Mouse (Mus musculus): Measurements from ENCODE around the gene Vmn1r174. TPM values are rescaled to one million over a fixed set of nuclear protein-coding genes. Genes with fewer than 3 reads are reported as not detected.
"Not testable (repeated sequence)": the region's sequence is repeated elsewhere in the genome, so short reads cannot be mapped to it uniquely, and the experiment has no call there.

The Vmn1r174 gene
- not detected in 2 replicates for polyA plus RNA-seq (2012; rRNA removed)
- not detected in 2 replicates for polyA plus RNA-seq (2014; fragmentation: Nextera tagmentation; extraction: Ambion mirVana)

- not testable (repeated sequence) for DNase-seq (ENCODE audit: low spot score); H3K4me1 ChIP-seq (ENCODE audit: control insufficient read depth, insufficient read depth, low read length); H3K9ac ChIP-seq (ENCODE audit: low read depth, low read length, severe bottlenecking); H3K4me3 ChIP-seq (replicated peaks; ENCODE audit: low read length); ATAC-seq (ENCODE audit: low FRiP score, low read depth); H3K36me3 ChIP-seq (ENCODE audit: control insufficient read depth, insufficient read depth, low read length); H3K27ac ChIP-seq (replicated peaks; ENCODE audit: low read depth, low read length); H3K9me3 ChIP-seq (ENCODE audit: control insufficient read depth, low read length); H3K27me3 ChIP-seq (ENCODE audit: control insufficient read depth, insufficient read depth, low read length); H3K4me2 ChIP-seq (replicated peaks; ENCODE audit: low read depth, low read length, severe bottlenecking)
- WGBS = 50% methylated on average over 1 of the region's 1 CpGs
These were observed at the start of gene Vmn1r174 for GRCm38 (mm10) chr7:23751970-23752369. Vmn1r174 (plus strand) TSS chr7:23752270.

GRCm38 (mm10) chr7:23784526-23784925, 32.5 kb downstream of the Vmn1r174 start:
- Histone ChIP-seq H3K4me1 (ENCODE audit: control insufficient read depth, insufficient read depth, low read length) (no peaks in the 10 kb centered on the region), H3K9ac (ENCODE audit: low read depth, low read length, severe bottlenecking) (no peak overlapping the region), H3K36me3 (ENCODE audit: control insufficient read depth, insufficient read depth, low read length) (no peaks in the 10 kb centered on the region), H3K4me2 (replicated peaks; ENCODE audit: low read depth, low read length, severe bottlenecking) (no peak overlapping the region), H3K4me3 (replicated peaks; ENCODE audit: low read length) (no peak overlapping the region), H3K27ac (replicated peaks; ENCODE audit: low read depth, low read length) (no peak overlapping the region), H3K9me3 (ENCODE audit: control insufficient read depth, low read length) (peaks cover 24% of the 10 kb centered on the region), H3K27me3 (ENCODE audit: control insufficient read depth, insufficient read depth, low read length) (no peaks in the 10 kb centered on the region)
- ATAC-seq (ENCODE audit: low FRiP score, low read depth) (no peak), DNase-seq (ENCODE audit: low spot score) (no peak)
- no peak for TF ChIP-seq POLR2A (IDR thresholded peaks at IDR 0.05; ENCODE audit: borderline replicate concordance, extremely low read depth, insufficient read depth, insufficient read length)
- WGBS = 69% methylated on average over 6 of the region's 6 CpGs

DNA sequence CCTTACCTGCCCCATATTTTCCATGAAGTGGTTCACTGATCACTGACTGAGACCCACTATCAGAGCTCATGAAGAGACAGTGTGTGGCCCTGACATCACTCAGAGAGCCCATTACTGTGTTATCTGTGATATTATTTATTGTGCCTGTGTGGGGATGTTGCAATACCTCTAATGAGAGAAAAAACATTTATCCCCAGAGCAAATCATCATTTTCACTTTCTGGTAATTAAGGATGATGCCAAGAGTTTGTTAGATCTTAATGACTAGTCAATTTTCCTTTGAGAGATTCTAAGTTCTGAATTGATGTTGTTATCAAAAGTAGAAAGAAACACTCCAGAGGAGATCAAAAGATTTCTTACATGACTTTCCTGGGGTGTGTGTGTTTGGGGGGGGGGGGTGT, 58.5 kb downstream of the Vmn1r174 start, which contains the start of gene Vmn1r175:
Vmn1r175 (minus strand) TSS at position 101 of the 400 bp plus-strand sequence.
- not testable (repeated sequence) for H3K4me2 ChIP-seq (replicated peaks; ENCODE audit: low read depth, low read length, severe bottlenecking); H3K36me3 ChIP-seq (ENCODE audit: control insufficient read depth, insufficient read depth, low read length); H3K9me3 ChIP-seq (ENCODE audit: control insufficient read depth, low read length); H3K9ac ChIP-seq (ENCODE audit: low read depth, low read length, severe bottlenecking); DNase-seq (ENCODE audit: low spot score); ATAC-seq (ENCODE audit: low FRiP score, low read depth); H3K4me1 ChIP-seq (ENCODE audit: control insufficient read depth, insufficient read depth, low read length); H3K4me3 ChIP-seq (replicated peaks; ENCODE audit: low read length); H3K27me3 ChIP-seq (ENCODE audit: control insufficient read depth, insufficient read depth, low read length); H3K27ac ChIP-seq (replicated peaks; ENCODE audit: low read depth, low read length)

Other genes with a start within 250 kb of the Vmn1r174 start
- gene Vmn1r167, start 245.1 kb upstream of the Vmn1r174 start, polyA plus RNA-seq (2012; rRNA removed) = not detected in 2 replicates
- not detected in 2 replicates for gene Vmn1r167, start 245.1 kb upstream of the Vmn1r174 start, polyA plus RNA-seq (2014; fragmentation: Nextera tagmentation; extraction: Ambion mirVana)
- gene Vmn1r168, start 212.5 kb upstream of the Vmn1r174 start, polyA plus RNA-seq (2012; rRNA removed) = not detected in 2 replicates
- not detected in 2 replicates for gene Vmn1r168, start 212.5 kb upstream of the Vmn1r174 start, polyA plus RNA-seq (2014; fragmentation: Nextera tagmentation; extraction: Ambion mirVana)
- not detected in 2 replicates for gene Vmn1r169, start 176.7 kb upstream of the Vmn1r174 start, polyA plus RNA-seq (2012; rRNA removed)
- gene Vmn1r169, start 176.7 kb upstream of the Vmn1r174 start, polyA plus RNA-seq (2014; fragmentation: Nextera tagmentation; extraction: Ambion mirVana) = not detected in 2 replicates
- not detected in 2 replicates for gene Vmn1r170, start 146.1 kb upstream of the Vmn1r174 start, polyA plus RNA-seq (2012; rRNA removed)
- not detected in 2 replicates for gene Vmn1r170, start 146.1 kb upstream of the Vmn1r174 start, polyA plus RNA-seq (2014; fragmentation: Nextera tagmentation; extraction: Ambion mirVana)
- not detected in 2 replicates for gene Vmn1r171, start 121.5 kb upstream of the Vmn1r174 start, polyA plus RNA-seq (2012; rRNA removed)
- not detected in 2 replicates for gene Vmn1r171, start 121.5 kb upstream of the Vmn1r174 start, polyA plus RNA-seq (2014; fragmentation: Nextera tagmentation; extraction: Ambion mirVana)
- gene Vmn1r172, start 94.0 kb upstream of the Vmn1r174 start, polyA plus RNA-seq (2012; rRNA removed) = not detected in 2 replicates
- not detected in 2 replicates for gene Vmn1r172, start 94.0 kb upstream of the Vmn1r174 start, polyA plus RNA-seq (2014; fragmentation: Nextera tagmentation; extraction: Ambion mirVana)
- gene Vmn1r173, start 51.6 kb upstream of the Vmn1r174 start, polyA plus RNA-seq (2012; rRNA removed) = not detected in 2 replicates
- not detected in 2 replicates for gene Vmn1r173, start 51.6 kb upstream of the Vmn1r174 start, polyA plus RNA-seq (2014; fragmentation: Nextera tagmentation; extraction: Ambion mirVana)
- not detected in 2 replicates for gene Vmn1r175, start 58.4 kb downstream of the Vmn1r174 start, polyA plus RNA-seq (2012; rRNA removed)
- not detected in 2 replicates for gene Vmn1r175, start 58.4 kb downstream of the Vmn1r174 start, polyA plus RNA-seq (2014; fragmentation: Nextera tagmentation; extraction: Ambion mirVana)
- gene Vmn1r176, start 85.1 kb downstream of the Vmn1r174 start, polyA plus RNA-seq (2012; rRNA removed) = not detected in 2 replicates
- not detected in 2 replicates for gene Vmn1r176, start 85.1 kb downstream of the Vmn1r174 start, polyA plus RNA-seq (2014; fragmentation: Nextera tagmentation; extraction: Ambion mirVana)
- gene Vmn1r177, start 114.2 kb downstream of the Vmn1r174 start, polyA plus RNA-seq (2012; rRNA removed) = not detected in 2 replicates
- gene Vmn1r177, start 114.2 kb downstream of the Vmn1r174 start, polyA plus RNA-seq (2014; fragmentation: Nextera tagmentation; extraction: Ambion mirVana) = not detected in 2 replicates
- gene Vmn1r178, start 139.7 kb downstream of the Vmn1r174 start, polyA plus RNA-seq (2012; rRNA removed) = not detected in 2 replicates
- not detected in 2 replicates for gene Vmn1r178, start 139.7 kb downstream of the Vmn1r174 start, polyA plus RNA-seq (2014; fragmentation: Nextera tagmentation; extraction: Ambion mirVana)
- not detected in 2 replicates for gene Vmn1r179, start 174.7 kb downstream of the Vmn1r174 start, polyA plus RNA-seq (2012; rRNA removed)
- not detected in 2 replicates for gene Vmn1r179, start 174.7 kb downstream of the Vmn1r174 start, polyA plus RNA-seq (2014; fragmentation: Nextera tagmentation; extraction: Ambion mirVana)
- not detected in 2 replicates for gene Vmn1r180, start 198.4 kb downstream of the Vmn1r174 start, polyA plus RNA-seq (2012; rRNA removed)
- not detected in 2 replicates for gene Vmn1r180, start 198.4 kb downstream of the Vmn1r174 start, polyA plus RNA-seq (2014; fragmentation: Nextera tagmentation; extraction: Ambion mirVana)
- gene Vmn1r181, start 222.3 kb downstream of the Vmn1r174 start, polyA plus RNA-seq (2012; rRNA removed) = not detected in 2 replicates
- gene Vmn1r181, start 222.3 kb downstream of the Vmn1r174 start, polyA plus RNA-seq (2014; fragmentation: Nextera tagmentation; extraction: Ambion mirVana) = not detected in 2 replicates
- not detected in 2 replicates for gene V1rd19, start 249.4 kb downstream of the Vmn1r174 start, polyA plus RNA-seq (2012; rRNA removed)
- not detected in 2 replicates for gene V1rd19, start 249.4 kb downstream of the Vmn1r174 start, polyA plus RNA-seq (2014; fragmentation: Nextera tagmentation; extraction: Ambion mirVana)

Data from limb, embryonic 14.5 days (tissue).